Mouse (Mus musculus) neural tube, embryonic 11.5 days (tissue): ENCODE data around the gene Lpp. TPM values are rescaled to one million over a fixed set of nuclear protein-coding genes. Genes with fewer than 3 reads are reported as not detected.

Experiments
- ATAC-seq: fragments of 200-750 bp; cut with Nextera tagmentation; 2 replicates; pipeline ENCODE4 v1.8.0; 2017; ENCODE audit warnings: moderate number of reproducible peaks, mild to moderate bottlenecking, moderate TSS enrichment, moderate library complexity; ENCODE audit not compliant: insufficient read depth, low FRiP score, low TSS enrichment
- DNase-seq: peaks from one replicate; pipeline ENCODE4 v3.0.0-alpha.2; 2015; ENCODE audit warnings: low spot score
- H3K27ac ChIP-seq: fragments of 300-500 bp; sonication (generic); 2 replicates; pipeline ENCODE4 v1.5.1; 2014; ENCODE audit warnings: low read depth, mild to moderate bottlenecking, low read length
- H3K27me3 ChIP-seq: fragments of 300-500 bp; sonication (generic); 2 replicates; pipeline ENCODE4 v1.6.1; 2014; ENCODE audit warnings: mild to moderate bottlenecking, low read length, mixed read lengths; ENCODE audit not compliant: control insufficient read depth, insufficient read depth
- H3K36me3 ChIP-seq: fragments of 300-500 bp; sonication (generic); 2 replicates; pipeline ENCODE4 v1.6.1; 2014; ENCODE audit warnings: mild to moderate bottlenecking, low read length, moderate library complexity, mixed read lengths; ENCODE audit not compliant: control insufficient read depth, insufficient read depth
- H3K4me1 ChIP-seq: fragments of 300-500 bp; sonication (generic); 2 replicates; pipeline ENCODE4 v1.6.1; 2014; ENCODE audit warnings: low read length, mixed read lengths; ENCODE audit not compliant: control insufficient read depth, insufficient read depth
- H3K4me2 ChIP-seq: fragments of 300-500 bp; sonication (generic); 2 replicates; pipeline ENCODE4 v1.6.1; 2014; ENCODE audit warnings: low read depth, mild to moderate bottlenecking, moderate library complexity
- H3K4me3 ChIP-seq: fragments of 300-500 bp; sonication (generic); 2 replicates; pipeline ENCODE4 v1.5.1; 2014; ENCODE audit warnings: low read depth, low read length
- H3K9ac ChIP-seq: fragments of 300-500 bp; sonication (generic); 2 replicates; pipeline ENCODE4 v1.6.1; 2014; ENCODE audit warnings: mild to moderate bottlenecking, low read length
- H3K9me3 ChIP-seq: fragments of 300-500 bp; sonication (generic); 2 replicates; pipeline ENCODE4 v1.6.1; 2016; ENCODE audit warnings: low read length; ENCODE audit not compliant: control insufficient read depth
- WGBS: fragments of 180-500 bp; shearing (Covaris S2); extraction: QIAGEN DNeasy Blood & Tissue Kit; methylation state at CpG from one replicate; pipeline ENCODE4 v1.1.7; 2014; 5-methylcytosine and 5-hydroxymethylcytosine counted together
- polyA plus RNA-seq: library from polyadenylated mRNA; unstranded; fragments of >200 nt; fragmentation: Nextera tagmentation; extraction: Ambion mirVana; gene quantifications from 2 replicates; pipeline ENCODE4 v1.2.1, GENCODE M21; 2014

The Lpp gene
- polyA plus RNA-seq, 1 experiment from 2014 or later, result 21.7 TPM

DNA sequence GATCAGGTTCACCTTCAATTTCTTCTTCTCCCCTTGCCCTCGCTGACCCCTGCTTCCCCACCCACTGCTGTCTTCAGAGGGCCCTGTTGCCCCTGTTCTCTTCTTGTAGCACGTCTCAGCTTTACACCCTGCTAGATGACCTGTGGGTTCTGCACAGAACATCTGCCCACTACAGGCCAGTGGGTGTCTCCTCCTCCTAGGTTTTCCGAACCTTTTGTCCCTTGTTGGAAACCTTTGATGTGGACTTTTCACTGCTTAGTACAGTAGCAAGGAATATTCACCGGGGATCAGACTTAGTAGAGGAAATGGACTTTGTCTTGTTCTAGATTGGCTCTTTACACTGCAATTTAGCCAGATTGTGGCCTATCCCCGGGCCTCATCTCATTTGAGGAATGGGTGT lies 71.1 kb downstream of the Lpp start:
- DNase-seq, result no peak
- Histone ChIP-seq H3K4me1 (no peaks in the 10 kb centered on the region; the same call in 1 of the 2 replicates), H3K27me3 (no peaks in the 10 kb centered on the region), H3K9ac (no peak overlapping the region), H3K9me3 (no peaks in the 10 kb centered on the region), H3K27ac (no peak overlapping the region), H3K4me2 (no peak overlapping the region), H3K4me3 (no peak overlapping the region), H3K36me3 (no peaks in the 10 kb centered on the region)
- ATAC-seq, result no peak
- WGBS, result 63% methylated on average over 5 of the region's 5 CpGs

DNA sequence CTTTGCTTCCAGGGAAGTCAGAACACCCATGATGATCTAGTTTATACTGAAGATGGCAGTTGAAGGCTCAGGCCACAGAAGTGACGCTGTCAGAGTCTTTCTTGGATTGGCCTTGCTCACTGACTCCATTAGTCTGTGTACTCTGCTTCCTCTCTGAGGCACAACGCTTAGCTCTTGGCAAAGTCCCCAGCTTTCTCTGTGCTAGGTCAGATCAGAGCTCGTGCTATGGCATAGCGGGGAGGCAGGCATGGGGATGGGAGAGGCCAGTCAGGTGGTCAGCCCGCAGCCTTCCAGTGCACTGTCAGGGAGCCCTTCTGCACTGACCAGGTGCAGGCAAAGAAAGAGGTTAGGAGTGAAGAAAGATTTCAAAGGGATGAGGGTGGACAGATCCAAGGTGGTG lies 72.3 kb downstream of the Lpp start:
- DNase-seq, result no peak
- ATAC-seq, result no peak
- no peak overlapping the region for H3K9ac ChIP-seq
- 95% methylated on average over 5 of the region's 5 CpGs for WGBS
- no peak overlapping the region for H3K4me3 ChIP-seq
- no peak overlapping the region for H3K27ac ChIP-seq
- no peaks in the 10 kb centered on the region; the same call in 1 of the 2 replicates for H3K4me1 ChIP-seq
- H3K27me3 ChIP-seq, result no peaks in the 10 kb centered on the region
- no peaks in the 10 kb centered on the region for H3K9me3 ChIP-seq
- no peaks in the 10 kb centered on the region for H3K36me3 ChIP-seq
- no peak overlapping the region for H3K4me2 ChIP-seq

DNA sequence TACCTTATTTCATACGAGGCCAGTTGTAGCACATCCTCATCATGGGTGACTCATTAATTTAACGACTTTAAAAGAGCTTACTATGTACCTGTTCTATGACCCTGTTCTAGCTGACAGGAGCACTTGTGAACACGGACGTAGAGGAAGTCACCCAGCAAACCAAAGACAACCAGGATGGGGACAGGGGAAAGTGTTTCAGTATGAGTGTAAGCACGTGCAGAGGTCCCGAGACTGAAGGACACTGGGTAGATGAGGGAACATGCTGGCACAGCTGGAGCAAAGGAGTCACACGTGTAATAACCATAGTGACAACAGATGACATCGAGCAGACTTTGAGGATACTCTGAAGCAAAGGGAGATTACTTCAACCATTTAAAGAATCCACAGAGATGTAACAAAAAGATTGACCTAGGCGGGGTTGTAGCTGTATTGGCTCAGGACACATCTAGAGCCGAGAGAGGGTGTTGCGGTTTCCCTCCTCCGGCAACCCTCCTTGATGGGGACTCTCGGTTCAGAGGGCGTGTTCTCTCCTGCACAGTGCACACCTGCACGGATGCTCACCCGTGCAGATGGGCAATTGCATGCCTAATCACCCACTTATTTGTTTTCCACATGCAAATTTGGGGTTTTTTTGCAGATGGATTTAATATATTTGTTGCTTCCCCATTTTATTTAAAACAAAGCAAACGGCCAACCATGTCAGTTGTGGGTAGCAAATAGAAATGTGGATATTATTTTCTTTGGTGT lies 74.4 kb downstream of the Lpp start:
- Histone ChIP-seq H3K4me2 (no peak overlapping the region), H3K9ac (no peak overlapping the region), H3K27ac (no peak overlapping the region), H3K4me1 (no peaks in the 10 kb centered on the region; the same call in 1 of the 2 replicates), H3K4me3 (no peak overlapping the region), H3K36me3 (no peaks in the 10 kb centered on the region), H3K9me3 (no peaks in the 10 kb centered on the region), H3K27me3 (no peaks in the 10 kb centered on the region)
- WGBS, result 89% methylated on average over 17 of the region's 17 CpGs
- ATAC-seq, result no peak
- DNase-seq, result no peak

DNA sequence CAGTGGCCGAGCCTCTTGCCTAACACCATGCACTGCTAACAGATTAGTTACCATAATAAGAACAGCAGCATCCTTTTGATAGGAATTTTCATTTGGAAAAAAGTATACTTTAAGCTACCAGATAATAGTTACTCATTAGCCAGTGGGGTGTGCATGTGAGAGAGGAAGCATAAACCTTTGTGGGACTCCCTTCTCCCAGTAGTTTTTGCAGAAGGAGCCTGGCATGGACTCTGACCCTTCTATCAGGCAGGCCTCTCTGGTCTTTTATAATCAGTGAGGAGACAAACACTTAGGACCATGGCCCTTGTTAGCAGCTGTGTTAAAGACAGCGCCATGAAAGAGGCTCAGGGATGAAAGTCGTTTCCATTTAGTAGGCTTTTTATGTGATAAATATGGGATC lies 76.0 kb downstream of the Lpp start:
- no peak overlapping the region for H3K9ac ChIP-seq
- no peaks in the 10 kb centered on the region; the same call in 1 of the 2 replicates for H3K4me1 ChIP-seq
- no peak overlapping the region for H3K27ac ChIP-seq
- ATAC-seq, result no peak
- no peaks in the 10 kb centered on the region for H3K9me3 ChIP-seq
- WGBS, result 58% methylated on average over 3 of the region's 3 CpGs
- no peaks in the 10 kb centered on the region for H3K36me3 ChIP-seq
- no peaks in the 10 kb centered on the region for H3K27me3 ChIP-seq
- no peak overlapping the region for H3K4me3 ChIP-seq
- no peak overlapping the region for H3K4me2 ChIP-seq
- no peak for DNase-seq

DNA sequence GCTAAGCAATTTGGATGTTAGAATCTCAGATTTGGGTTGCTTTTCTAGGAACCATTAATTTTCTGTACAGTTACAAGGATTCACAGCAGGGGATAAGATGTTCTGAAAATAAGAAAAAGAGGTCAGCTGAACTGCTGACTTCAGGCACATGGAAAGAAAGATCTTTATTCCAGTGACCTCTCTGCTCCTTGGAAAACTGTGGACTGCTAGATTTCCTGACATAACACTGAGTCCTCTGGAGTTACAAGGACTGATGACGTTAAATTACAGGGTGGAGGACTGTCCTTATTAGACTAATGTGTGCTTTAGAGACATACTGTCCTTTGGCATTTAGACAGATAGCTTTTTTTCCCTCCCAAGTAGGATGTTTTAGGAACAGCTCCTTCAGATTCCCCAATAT lies 77.3 kb downstream of the Lpp start:
- no peak for ATAC-seq
- 74% methylated on average over 1 of the region's 1 CpGs for WGBS

DNA sequence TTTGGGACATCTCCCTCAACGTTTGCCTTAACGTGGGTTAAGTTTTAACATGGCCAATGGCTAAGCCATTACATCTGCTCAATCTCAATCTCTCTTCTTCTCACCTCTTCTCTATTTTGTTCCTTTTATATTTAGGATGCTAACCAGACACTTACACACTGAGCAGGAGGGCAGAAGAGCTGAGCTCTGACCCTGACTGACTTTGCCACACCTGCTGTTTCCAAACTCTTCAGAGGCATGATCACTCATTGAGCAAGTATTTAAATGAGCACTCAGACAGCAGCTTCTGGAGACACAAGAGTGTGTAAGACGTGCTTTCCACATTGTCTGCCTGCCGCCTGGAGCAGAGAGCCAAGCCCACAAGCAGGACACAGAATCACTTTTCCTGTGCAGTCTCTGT lies 77.7 kb downstream of the Lpp start:
- Histone ChIP-seq H3K4me3 (no peak overlapping the region), H3K9me3 (no peaks in the 10 kb centered on the region), H3K9ac (no peak overlapping the region), H3K27me3 (no peaks in the 10 kb centered on the region), H3K27ac (no peak overlapping the region), H3K4me1 (no peaks in the 10 kb centered on the region; the same call in 1 of the 2 replicates), H3K36me3 (no peaks in the 10 kb centered on the region), H3K4me2 (no peak overlapping the region)
- ATAC-seq, result no peak
- no peak for DNase-seq
- 85% methylated on average over 4 of the region's 4 CpGs for WGBS

More for the DNA sequence above, 77.3 kb downstream of the Lpp start:
- no peaks in the 10 kb centered on the region for H3K27me3 ChIP-seq
- no peaks in the 10 kb centered on the region; the same call in 1 of the 2 replicates for H3K4me1 ChIP-seq
- no peak overlapping the region for H3K27ac ChIP-seq
- no peak overlapping the region for H3K4me3 ChIP-seq
- H3K9me3 ChIP-seq, result no peaks in the 10 kb centered on the region
- H3K9ac ChIP-seq, result no peak overlapping the region
- H3K36me3 ChIP-seq, result no peaks in the 10 kb centered on the region
- no peak for DNase-seq
- no peak overlapping the region for H3K4me2 ChIP-seq

DNA sequence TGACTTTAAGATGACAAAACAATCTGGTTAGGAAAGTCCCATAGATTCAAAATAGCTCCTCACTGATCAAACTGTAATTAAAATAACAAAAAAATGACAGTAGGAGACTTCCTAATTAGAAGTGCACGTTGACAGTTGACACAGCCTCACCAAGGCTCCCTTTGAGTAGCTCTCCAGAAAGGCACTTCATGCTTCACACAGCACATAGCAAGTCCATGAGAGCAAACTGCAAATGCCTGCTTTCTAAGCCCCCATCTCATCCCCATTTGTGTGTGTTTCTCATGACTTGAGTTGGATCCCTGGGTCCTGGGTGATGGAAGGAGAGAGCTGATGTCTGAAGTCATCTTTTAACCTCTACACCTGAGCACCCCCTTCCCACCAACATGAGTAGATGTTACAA lies 78.5 kb downstream of the Lpp start:
- DNase-seq (no peak), ATAC-seq (no peak)
- Histone ChIP-seq H3K4me1 (peaks cover 2% of the 10 kb centered on the region; the same call in 1 of the 2 replicates), H3K4me3 (no peak overlapping the region), H3K36me3 (no peaks in the 10 kb centered on the region), H3K4me2 (no peak overlapping the region), H3K9ac (no peak overlapping the region), H3K27me3 (no peaks in the 10 kb centered on the region), H3K27ac (no peak overlapping the region), H3K9me3 (no peaks in the 10 kb centered on the region)
- whole genome bisulfite sequencing, result 79% methylated on average over 1 of the region's 1 CpGs

DNA sequence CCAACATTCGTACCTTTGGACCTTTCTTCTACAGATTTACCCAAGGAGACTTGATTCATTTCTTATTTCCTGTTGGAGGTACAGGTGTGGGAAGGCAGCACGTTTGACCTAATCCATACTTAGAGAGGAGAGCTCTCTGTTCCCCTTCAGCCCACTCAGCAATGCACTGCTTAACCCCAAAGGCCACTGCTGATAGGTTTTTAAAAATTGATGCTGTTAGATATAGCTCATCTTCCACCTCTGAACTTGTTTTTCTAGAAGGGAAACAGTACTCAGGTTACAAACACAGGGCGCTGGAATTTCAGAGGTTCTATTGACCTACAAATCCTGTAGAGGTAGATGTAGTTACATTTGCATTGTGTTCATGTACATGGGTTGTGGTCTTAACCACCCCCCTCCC lies 80.7 kb downstream of the Lpp start:
- WGBS, result 82% methylated on average over 3 of the region's 3 CpGs
- Histone ChIP-seq H3K27me3 (no peaks in the 10 kb centered on the region), H3K4me2 (no peak overlapping the region)

DNA sequence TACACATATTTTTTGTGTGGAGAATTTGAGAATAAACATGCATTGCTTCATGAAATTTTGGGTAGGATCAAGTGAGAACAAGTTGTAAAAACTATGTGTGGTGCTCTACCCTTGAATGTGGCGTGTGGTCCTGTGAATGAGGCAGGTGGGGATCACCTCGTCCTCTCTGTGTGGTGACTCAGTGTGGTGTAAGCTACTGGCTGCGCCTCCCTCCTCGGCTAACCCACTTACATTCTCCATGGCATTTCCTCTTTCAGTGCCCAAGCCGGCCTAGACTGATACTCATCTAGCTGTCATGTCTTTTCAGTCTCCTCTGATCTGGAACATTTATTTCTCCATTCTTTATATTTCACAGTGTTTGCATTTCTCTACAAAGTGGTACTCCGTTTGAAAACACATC lies 81.5 kb downstream of the Lpp start:
- Histone ChIP-seq H3K4me2 (no peak overlapping the region), H3K9me3 (no peaks in the 10 kb centered on the region), H3K4me3 (no peak overlapping the region), H3K9ac (no peak overlapping the region), H3K27ac (no peak overlapping the region), H3K4me1 (0 out of 2 replicates have a peak, but pooled peaks cover 6% of the 10 kb centered on the region), H3K36me3 (no peaks in the 10 kb centered on the region), H3K27me3 (no peaks in the 10 kb centered on the region)
- ATAC-seq (no peak), DNase-seq (no peak)
- 83% methylated on average over 6 of the region's 6 CpGs for WGBS

More for the DNA sequence above, 80.7 kb downstream of the Lpp start:
- DNase-seq (no peak), ATAC-seq (no peak)
- Histone ChIP-seq H3K9ac (no peak overlapping the region), H3K36me3 (no peaks in the 10 kb centered on the region), H3K9me3 (no peaks in the 10 kb centered on the region), H3K4me1 (peaks cover 6% of the 10 kb centered on the region; the same call in 1 of the 2 replicates), H3K27ac (no peak overlapping the region), H3K4me3 (no peak overlapping the region)
